In the genomic region with DNA sequence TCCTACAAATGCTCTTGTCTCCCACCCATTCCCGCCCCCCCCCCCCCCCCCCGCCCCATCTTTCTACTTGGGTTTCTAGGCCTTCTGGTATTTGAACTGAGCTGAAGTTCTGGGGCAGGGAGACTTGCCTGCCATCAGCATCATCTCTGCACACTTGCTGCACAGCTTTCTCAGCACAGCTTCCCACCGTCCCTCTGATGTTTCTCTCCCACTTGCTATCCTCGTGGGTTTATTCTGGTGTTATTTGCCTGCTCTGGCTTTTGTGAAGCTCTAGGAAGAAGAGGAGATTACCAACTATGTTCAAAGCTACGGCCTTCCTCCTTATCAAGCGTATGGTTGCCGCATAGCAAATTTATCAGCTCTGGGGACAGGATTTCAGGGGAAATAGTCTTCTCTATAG, we compare ENCODE assay signal across 17 mouse cellular contexts.
"Had no signal": no experiment of that assay in that cellular context is flagged by ENCODE, and none has a peak within 500 bp of the region (broad histone marks: within the 10 kb centered on the region; RNA-seq: fewer than 3 reads in every experiment).

No protein-coding gene starts in this region.

- DNase-seq: left cerebral cortex, postnatal 4 days; liver; liver, embryonic 13.5 days; liver, postnatal 0 days; lung, adult 18-20 months; lung, adult 2 months; lung, embryonic 14.5 days; lung, postnatal 10 days; lung, postnatal 14 days; lung, postnatal 36 days; lung, postnatal 4 days; midbrain, embryonic 14.5 days had no signal

- ATAC-seq: liver, embryonic 12.5 days; liver, postnatal 0 days; lung, postnatal 0 days; midbrain, embryonic 13.5 days; midbrain, embryonic 15.5 days; midbrain, embryonic 16.5 days had no signal
